Mouse (Mus musculus): Measurements from ENCODE around the gene Jpt2. TPM values are rescaled to one million over a fixed set of nuclear protein-coding genes. Genes with fewer than 3 reads are reported as not detected.
A peak's percentile ranks its signal among the peaks of the same experiment; 100 is the strongest.
"Not testable (repeated sequence)": the region's sequence is repeated elsewhere in the genome, so short reads cannot be mapped to it uniquely, and the experiment has no call there.

Jpt2 gene
- polyA plus RNA-seq, 1 experiment from 2014 or later, result 183 TPM

GRCm38 (mm10) chr17:24942453-24942852 lies 18.0 kb downstream of the Jpt2 start:
- not testable (repeated sequence) for H3K4me2 ChIP-seq (replicated peaks); H3K27ac ChIP-seq; H3K9ac ChIP-seq; ATAC-seq; H3K27me3 ChIP-seq (replicated peaks); H3K4me3 ChIP-seq (replicated peaks); H3K9me3 ChIP-seq; H3K4me1 ChIP-seq (replicated peaks)
- WGBS, result 10% methylated on average over 2 of the region's 2 CpGs
- H3K36me3 ChIP-seq, result peaks cover 16% of the 10 kb centered on the region

- 44% methylated on average over 6 of the region's 6 CpGs for WGBS
- no peak for ATAC-seq
- no peaks in the 10 kb centered on the region for H3K36me3 ChIP-seq
- H3K9me3 ChIP-seq, result no peaks in the 10 kb centered on the region
- peak overlapping the region; percentile 53 for H3K9ac ChIP-seq
- H3K27me3 ChIP-seq (replicated peaks), result no peaks in the 10 kb centered on the region
- H3K4me3 ChIP-seq (replicated peaks), result peak overlapping the region; percentile 99
- peak overlapping the region; percentile 81 for H3K4me2 ChIP-seq (replicated peaks)
- H3K27ac ChIP-seq, result peak overlapping the region; percentile 67; the same call in 1 of the 2 replicates
- H3K4me1 ChIP-seq (replicated peaks), result peaks cover 13% of the 10 kb centered on the region
Observed at GRCm38 (mm10) chr17:24937266-24937665, 23.2 kb downstream of the Jpt2 start.

- Histone ChIP-seq H3K4me2 (replicated peaks) (peak within 1 kb of the TSS; percentile 81), H3K27ac (peak within 1 kb of the TSS; percentile 67), H3K4me1 (replicated peaks) (peaks cover 13% of the 10 kb centered on the region), H3K4me3 (replicated peaks) (peak within 1 kb of the TSS; percentile 99), H3K27me3 (replicated peaks) (no peaks in the 10 kb centered on the region), H3K9me3 (no peaks in the 10 kb centered on the region), H3K36me3 (no peaks in the 10 kb centered on the region), H3K9ac (peak within 1 kb of the TSS; percentile 90)
- peak; percentile 98 for ATAC-seq
- under 1% methylated on average over 78 of the region's 78 CpGs for WGBS
Observed at GRCm38 (mm10) chr17:24936259-24937237, 23.9 kb downstream of the Jpt2 start, which contains the start of gene Mapk8ip3. Gene Mapk8ip3, minus strand, starts transcription at chr17:24936977.

GRCm38 (mm10) chr17:24935666-24936065 lies 24.8 kb downstream of the Jpt2 start:
- H3K4me1 ChIP-seq (replicated peaks), result peaks cover 13% of the 10 kb centered on the region
- no peaks in the 10 kb centered on the region for H3K36me3 ChIP-seq
- H3K4me3 ChIP-seq (replicated peaks), result peak overlapping the region; percentile 99
- H3K9ac ChIP-seq, result peak overlapping the region; percentile 90
- peak overlapping the region; percentile 81 for H3K4me2 ChIP-seq (replicated peaks)
- H3K9me3 ChIP-seq, result no peaks in the 10 kb centered on the region
- no peaks in the 10 kb centered on the region for H3K27me3 ChIP-seq (replicated peaks)
- ATAC-seq, result no peak
- no peak overlapping the region for H3K27ac ChIP-seq

GRCm38 (mm10) chr17:24934926-24935325 lies 25.6 kb downstream of the Jpt2 start:
- no peaks in the 10 kb centered on the region for H3K36me3 ChIP-seq
- H3K27me3 ChIP-seq (replicated peaks), result no peaks in the 10 kb centered on the region
- H3K27ac ChIP-seq, result no peak overlapping the region
- peaks cover 13% of the 10 kb centered on the region for H3K4me1 ChIP-seq (replicated peaks)
- WGBS, result 66% methylated on average over 4 of the region's 4 CpGs
- H3K4me3 ChIP-seq (replicated peaks), result peak overlapping the region; percentile 99; the same call in 1 of the 2 replicates
- peak overlapping the region; percentile 90; the same call in 1 of the 2 replicates for H3K9ac ChIP-seq
- peak overlapping the region; percentile 81 for H3K4me2 ChIP-seq (replicated peaks)
- H3K9me3 ChIP-seq, result no peaks in the 10 kb centered on the region
- no peak for ATAC-seq

- no peaks in the 10 kb centered on the region for H3K27me3 ChIP-seq (replicated peaks)
- H3K9me3 ChIP-seq, result no peaks in the 10 kb centered on the region
- ATAC-seq, result no peak
- peaks cover 13% of the 10 kb centered on the region for H3K4me1 ChIP-seq (replicated peaks)
- WGBS, result 76% methylated on average over 4 of the region's 4 CpGs
- H3K36me3 ChIP-seq, result 0 out of 2 replicates have a peak, but pooled peaks cover 3% of the 10 kb centered on the region
- H3K27ac ChIP-seq, result no peak overlapping the region
- H3K4me2 ChIP-seq (replicated peaks), result no peak overlapping the region
- no peak overlapping the region for H3K9ac ChIP-seq
- no peak overlapping the region for H3K4me3 ChIP-seq (replicated peaks)
Observed at GRCm38 (mm10) chr17:24933163-24933562, 27.3 kb downstream of the Jpt2 start.

GRCm38 (mm10) chr17:24932431-24932830 lies 28.1 kb downstream of the Jpt2 start:
- 0 out of 2 replicates have a peak, but pooled peaks cover 6% of the 10 kb centered on the region for H3K36me3 ChIP-seq
- peaks cover 13% of the 10 kb centered on the region for H3K4me1 ChIP-seq (replicated peaks)
- WGBS, result 93% methylated on average over 4 of the region's 4 CpGs
- H3K4me3 ChIP-seq (replicated peaks), result no peak overlapping the region
- H3K27me3 ChIP-seq (replicated peaks), result no peaks in the 10 kb centered on the region
- no peak overlapping the region for H3K9ac ChIP-seq
- H3K9me3 ChIP-seq, result no peaks in the 10 kb centered on the region
- no peak overlapping the region for H3K4me2 ChIP-seq (replicated peaks)
- H3K27ac ChIP-seq, result no peak overlapping the region
- no peak for ATAC-seq

GRCm38 (mm10) chr17:24929506-24929905 lies 31.0 kb downstream of the Jpt2 start:
- H3K36me3 ChIP-seq, result peaks cover 16% of the 10 kb centered on the region; the same call in 1 of the 2 replicates
- WGBS, result 77% methylated on average over 1 of the region's 1 CpGs
- H3K27me3 ChIP-seq (replicated peaks), result no peaks in the 10 kb centered on the region
- no peak for ATAC-seq
- no peaks in the 10 kb centered on the region for H3K4me1 ChIP-seq (replicated peaks)
- H3K9me3 ChIP-seq, result no peaks in the 10 kb centered on the region
- no peak overlapping the region for H3K4me2 ChIP-seq (replicated peaks)
- H3K27ac ChIP-seq, result no peak overlapping the region
- H3K9ac ChIP-seq, result no peak overlapping the region
- no peak overlapping the region for H3K4me3 ChIP-seq (replicated peaks)

- H3K9ac ChIP-seq, result no peak overlapping the region
- no peak overlapping the region for H3K27ac ChIP-seq
- H3K4me2 ChIP-seq (replicated peaks), result no peak overlapping the region
- H3K4me3 ChIP-seq (replicated peaks), result no peak overlapping the region
- 86% methylated on average over 1 of the region's 1 CpGs for WGBS
- peaks cover 60% of the 10 kb centered on the region for H3K36me3 ChIP-seq
- H3K9me3 ChIP-seq, result no peaks in the 10 kb centered on the region
- no peaks in the 10 kb centered on the region for H3K4me1 ChIP-seq (replicated peaks)
- ATAC-seq, result no peak
- H3K27me3 ChIP-seq (replicated peaks), result no peaks in the 10 kb centered on the region
Observed at GRCm38 (mm10) chr17:24923246-24923645, 37.2 kb downstream of the Jpt2 start.

GRCm38 (mm10) chr17:24913984-24914383 lies 46.5 kb downstream of the Jpt2 start:
- Histone ChIP-seq H3K9ac (no peak overlapping the region), H3K9me3 (no peaks in the 10 kb centered on the region), H3K4me1 (replicated peaks) (no peaks in the 10 kb centered on the region), H3K27me3 (replicated peaks) (no peaks in the 10 kb centered on the region), H3K4me2 (replicated peaks) (no peak overlapping the region), H3K4me3 (replicated peaks) (no peak overlapping the region), H3K27ac (no peak overlapping the region), H3K36me3 (peaks cover 63% of the 10 kb centered on the region)
- no peak for ATAC-seq

GRCm38 (mm10) chr17:24907591-24907990 lies 52.9 kb downstream of the Jpt2 start:
- no peaks in the 10 kb centered on the region for H3K9me3 ChIP-seq
- WGBS, result 91% methylated on average over 2 of the region's 2 CpGs
- no peak overlapping the region for H3K4me3 ChIP-seq (replicated peaks)
- H3K9ac ChIP-seq, result no peak overlapping the region
- no peak overlapping the region for H3K27ac ChIP-seq
- no peak overlapping the region for H3K4me2 ChIP-seq (replicated peaks)
- H3K36me3 ChIP-seq, result peaks cover 77% of the 10 kb centered on the region
- H3K27me3 ChIP-seq (replicated peaks), result no peaks in the 10 kb centered on the region
- H3K4me1 ChIP-seq (replicated peaks), result no peaks in the 10 kb centered on the region
- ATAC-seq, result no peak

- no peaks in the 10 kb centered on the region for H3K4me1 ChIP-seq (replicated peaks)
- peaks cover 91% of the 10 kb centered on the region for H3K36me3 ChIP-seq
- ATAC-seq, result no peak
- H3K4me2 ChIP-seq (replicated peaks), result no peak overlapping the region
- 88% methylated on average over 9 of the region's 9 CpGs for WGBS
- no peaks in the 10 kb centered on the region for H3K9me3 ChIP-seq
- H3K27ac ChIP-seq, result no peak overlapping the region
- H3K9ac ChIP-seq, result no peak overlapping the region
- no peak overlapping the region for H3K4me3 ChIP-seq (replicated peaks)
- H3K27me3 ChIP-seq (replicated peaks), result no peaks in the 10 kb centered on the region
Observed at GRCm38 (mm10) chr17:24903767-24904166, 56.7 kb downstream of the Jpt2 start.

Data from intestine, embryonic 15.5 days (tissue).